Mouse (Mus musculus) lung, postnatal 0 days (tissue): ENCODE results near the gene Tle3. TPM values are rescaled to one million over a fixed set of nuclear protein-coding genes. Genes with fewer than 3 reads are reported as not detected.

Experiments
- ATAC-seq: fragments of 200-750 bp; cut with Nextera tagmentation; 2 replicates; pipeline ENCODE4 v1.8.0; 2017; ENCODE audit warnings: moderate library complexity
- DNase-seq: peaks from one replicate; pipeline ENCODE4 v3.0.0-alpha.2; 2016; ENCODE audit warnings: low spot score
- H3K27ac ChIP-seq: fragments of 300-500 bp; sonication (generic); 2 replicates; pipeline ENCODE4 v1.5.1; 2014; ENCODE audit warnings: antibody characterized with exemption, mild to moderate bottlenecking, low read length, mixed read lengths
- H3K27me3 ChIP-seq: fragments of 300-500 bp; sonication (generic); replicated peaks from 2 replicates; pipeline ENCODE4 v1.6.1; 2014; ENCODE audit warnings: low read length, mixed read lengths; ENCODE audit not compliant: insufficient read depth
- H3K36me3 ChIP-seq: fragments of 300-500 bp; sonication (generic); 2 replicates; pipeline ENCODE4 v1.6.1; 2014; ENCODE audit warnings: low read length, mixed read lengths; ENCODE audit not compliant: insufficient read depth
- H3K4me1 ChIP-seq: fragments of 300-500 bp; sonication (generic); 2 replicates; pipeline ENCODE4 v1.6.1; 2014; ENCODE audit warnings: antibody characterized with exemption, low read depth, low read length, mixed read lengths; ENCODE audit not compliant: insufficient read depth
- H3K4me2 ChIP-seq: fragments of 300-500 bp; sonication (generic); replicated peaks from 2 replicates; pipeline ENCODE4 v1.6.1; 2014; ENCODE audit warnings: low read depth, mild to moderate bottlenecking, low read length, moderate library complexity, mixed read lengths
- H3K4me3 ChIP-seq: fragments of 300-500 bp; sonication (generic); 2 replicates; pipeline ENCODE4 v1.5.1; 2014; ENCODE audit warnings: low read depth, low read length
- H3K9ac ChIP-seq: fragments of 300-500 bp; sonication (generic); replicated peaks from 2 replicates; pipeline ENCODE4 v1.6.1; 2014; ENCODE audit warnings: low read depth, mild to moderate bottlenecking
- H3K9me3 ChIP-seq: fragments of 300-500 bp; sonication (generic); 2 replicates; pipeline ENCODE4 v1.6.1; 2016; ENCODE audit warnings: low read length, mixed read lengths
- CTCF ChIP-seq: IDR thresholded peaks from 2 replicates; pipeline ENCODE4 v1.5.1; 2016; ENCODE audit warnings: antibody characterized with exemption, mild to moderate bottlenecking
- EP300 ChIP-seq: IDR thresholded peaks from 2 replicates; pipeline ENCODE4 v1.6.1; 2016; ENCODE audit warnings: antibody characterized with exemption, mild to moderate bottlenecking, control low read depth
- WGBS: fragments of 180-500 bp; shearing (Covaris S2); extraction: QIAGEN DNeasy Blood & Tissue Kit; methylation state at CpG from one replicate; pipeline ENCODE4 v1.1.7; 2014; 5-methylcytosine and 5-hydroxymethylcytosine counted together
- polyA plus RNA-seq: library from polyadenylated mRNA; unstranded; fragments of >200 nt; fragmentation: Nextera tagmentation; extraction: Ambion mirVana; gene quantifications from 2 replicates; pipeline ENCODE4 v1.2.1, GENCODE M21; 2015

The Tle3 gene
- polyA plus RNA-seq, 1 experiment from 2014 or later: 16.2 TPM

GRCm38 (mm10) chr9:61388214-61388613 is 16.0 kb downstream of the Tle3 start:
- ATAC-seq: no peak

GRCm38 (mm10) chr9:61388689-61389403 is 16.7 kb downstream of the Tle3 start:
- no peak overlapping the region for H3K27ac ChIP-seq
- H3K4me2 ChIP-seq: no peak overlapping the region
- no peaks in the 10 kb centered on the region for H3K9me3 ChIP-seq
- WGBS: 53% methylated on average over 14 of the region's 14 CpGs
- ATAC-seq (peak; percentile 21; the same call in 1 of the 2 replicates), DNase-seq (peak; percentile 53)
- H3K4me3 ChIP-seq: no peak overlapping the region
- H3K27me3 ChIP-seq: no peaks in the 10 kb centered on the region
- TF ChIP-seq EP300: no peak
- TF ChIP-seq CTCF: no peak
- H3K36me3 ChIP-seq: peaks cover 8% of the 10 kb centered on the region
- H3K9ac ChIP-seq: no peak overlapping the region
- H3K4me1 ChIP-seq: no peaks in the 10 kb centered on the region; the same call in 1 of the 2 replicates

More at GRCm38 (mm10) chr9:61388214-61388613, 16.0 kb downstream of the Tle3 start:
- Histone ChIP-seq H3K4me2 (no peak overlapping the region), H3K9ac (no peak overlapping the region), H3K36me3 (peaks cover 2% of the 10 kb centered on the region; the same call in 1 of the 2 replicates), H3K9me3 (no peaks in the 10 kb centered on the region), H3K4me1 (no peaks in the 10 kb centered on the region; the same call in 1 of the 2 replicates), H3K27ac (no peak overlapping the region), H3K27me3 (no peaks in the 10 kb centered on the region), H3K4me3 (no peak overlapping the region)
- WGBS: 67% methylated on average over 12 of the region's 12 CpGs
- no peak for DNase-seq
- TF ChIP-seq CTCF (no peak), EP300 (no peak)

- DNase-seq: no peak
- no peaks in the 10 kb centered on the region; the same call in 1 of the 2 replicates for H3K4me1 ChIP-seq
- no peaks in the 10 kb centered on the region for H3K27me3 ChIP-seq
- H3K4me3 ChIP-seq: no peak overlapping the region
- WGBS: 55% methylated on average over 7 of the region's 7 CpGs
- H3K9me3 ChIP-seq: no peaks in the 10 kb centered on the region
- no peak overlapping the region for H3K9ac ChIP-seq
- no peak for ATAC-seq
- no peak overlapping the region for H3K4me2 ChIP-seq
- H3K27ac ChIP-seq: no peak overlapping the region
- H3K36me3 ChIP-seq: peaks cover 13% of the 10 kb centered on the region
- no peak for TF ChIP-seq CTCF
- no peak for TF ChIP-seq EP300
These were observed 17.2 kb downstream of the Tle3 start for GRCm38 (mm10) chr9:61389404-61389701.

DNA sequence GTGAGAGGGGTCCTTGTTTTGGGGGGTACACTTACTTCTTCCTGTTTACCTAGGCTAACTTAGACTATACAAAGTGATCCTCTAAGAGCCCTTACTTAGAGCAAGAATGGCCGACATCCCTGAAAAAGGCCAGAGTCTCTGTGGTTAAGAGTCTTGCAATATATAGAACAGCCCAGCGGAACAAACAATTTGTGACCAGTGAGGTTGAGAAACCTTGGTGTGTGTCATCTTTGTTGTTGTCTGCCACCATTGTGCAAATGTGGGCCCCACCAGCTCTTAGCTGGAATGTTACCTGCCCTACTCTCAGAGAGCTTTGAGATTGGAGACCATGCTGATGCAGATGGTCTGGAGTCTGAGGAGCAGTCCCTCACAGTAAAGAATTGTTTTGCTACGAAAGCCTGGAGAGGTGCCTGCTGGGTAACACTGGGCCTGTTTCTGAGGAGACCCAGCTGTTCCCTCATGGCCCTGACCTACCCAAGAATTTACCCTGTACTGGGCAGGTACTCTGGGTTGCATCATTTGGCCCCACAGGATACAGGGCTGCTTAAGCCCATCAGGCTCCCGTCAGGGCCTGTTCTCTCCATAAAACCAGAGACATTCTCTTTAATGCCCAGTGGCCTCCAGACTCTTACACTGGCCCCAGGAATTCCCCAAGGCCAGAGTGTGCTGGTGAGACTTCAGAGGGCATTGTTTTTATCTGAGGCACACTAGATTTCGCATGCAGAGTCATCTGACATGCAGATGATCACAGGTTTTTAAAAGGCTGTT is 19.6 kb downstream of the Tle3 start:
- Histone ChIP-seq H3K27ac (no peak overlapping the region), H3K9ac (no peak overlapping the region), H3K36me3 (peaks cover 19% of the 10 kb centered on the region), H3K4me3 (no peak overlapping the region), H3K27me3 (no peaks in the 10 kb centered on the region), H3K4me2 (no peak overlapping the region), H3K4me1 (no peaks in the 10 kb centered on the region; the same call in 1 of the 2 replicates), H3K9me3 (no peaks in the 10 kb centered on the region)
- ATAC-seq (peak; percentile 32), DNase-seq (peak; percentile 46)
- WGBS: 72% methylated on average over 5 of the region's 5 CpGs
- TF ChIP-seq CTCF (no peak), EP300 (no peak)

- 83% methylated on average over 6 of the region's 6 CpGs for WGBS
- H3K36me3 ChIP-seq: peaks cover 19% of the 10 kb centered on the region
These were observed 20.1 kb downstream of the Tle3 start for GRCm38 (mm10) chr9:61392338-61392620.

GRCm38 (mm10) chr9:61393161-61393560 is 21.0 kb downstream of the Tle3 start:
- no peak for TF ChIP-seq CTCF
- TF ChIP-seq EP300: no peak
- DNase-seq: no peak
- H3K9me3 ChIP-seq: no peaks in the 10 kb centered on the region
- H3K4me1 ChIP-seq: no peaks in the 10 kb centered on the region; the same call in 1 of the 2 replicates
- H3K4me3 ChIP-seq: no peak overlapping the region
- no peak overlapping the region for H3K4me2 ChIP-seq
- peaks cover 26% of the 10 kb centered on the region for H3K36me3 ChIP-seq
- H3K27me3 ChIP-seq: no peaks in the 10 kb centered on the region
- 73% methylated on average over 6 of the region's 6 CpGs for WGBS
- no peak overlapping the region for H3K9ac ChIP-seq
- no peak for ATAC-seq
- H3K27ac ChIP-seq: no peak overlapping the region

More at GRCm38 (mm10) chr9:61392338-61392620, 20.1 kb downstream of the Tle3 start:
- Histone ChIP-seq H3K9ac (no peak overlapping the region), H3K27me3 (no peaks in the 10 kb centered on the region), H3K9me3 (no peaks in the 10 kb centered on the region), H3K4me3 (no peak overlapping the region), H3K4me1 (no peaks in the 10 kb centered on the region; the same call in 1 of the 2 replicates), H3K27ac (no peak overlapping the region), H3K4me2 (no peak overlapping the region)
- TF ChIP-seq EP300: no peak
- TF ChIP-seq CTCF: no peak
- ATAC-seq: no peak
- no peak for DNase-seq
